Mouse (Mus musculus) lung, adult 10 weeks (tissue): Measurements from ENCODE around the gene Adgrl2. TPM values are rescaled to one million over a fixed set of nuclear protein-coding genes. Genes with fewer than 3 reads are reported as not detected.

Experiments
- polyA plus RNA-seq: library from polyadenylated mRNA; stranded (reverse); fragments of 350-450 nt; fragmentation: Illumina TruSeq; extraction: RNeasy Lipid Tissue Mini Kit (QIAGEN cat#74804); gene quantifications from one replicate; pipeline ENCODE4 v1.2.3, GENCODE M21; 2014; ENCODE audit warnings: low read depth, low replicate concordance; ENCODE audit not compliant: insufficient read depth

Adgrl2 gene
- 27.5 TPM for polyA plus RNA-seq

DNA sequence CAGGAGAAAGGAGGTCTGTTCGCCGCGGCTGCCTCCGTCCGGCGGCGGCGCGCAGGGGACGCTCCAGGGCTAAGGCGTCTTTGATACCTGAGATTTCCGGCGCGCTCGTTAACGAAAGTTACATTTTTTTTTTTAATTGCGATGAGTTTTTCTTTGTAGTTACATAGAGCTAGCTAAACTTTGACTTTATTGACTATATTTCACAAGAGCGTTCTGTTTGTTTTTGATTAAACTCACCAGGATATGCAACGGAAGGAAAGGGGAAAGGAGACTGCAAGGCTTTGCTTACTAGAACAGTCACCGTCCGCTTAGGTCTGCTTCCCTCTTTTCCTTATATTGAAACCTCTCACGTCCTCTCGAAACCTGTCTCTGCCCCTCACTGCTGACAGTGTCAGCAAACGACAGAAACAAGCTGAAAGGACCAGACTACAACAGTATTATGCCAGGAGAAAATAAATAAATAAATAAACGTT, at the start of gene Adgrl2:
Adgrl2 (minus strand) TSS at position 25 of the 473 bp plus-strand sequence.

